In the genomic region with DNA sequence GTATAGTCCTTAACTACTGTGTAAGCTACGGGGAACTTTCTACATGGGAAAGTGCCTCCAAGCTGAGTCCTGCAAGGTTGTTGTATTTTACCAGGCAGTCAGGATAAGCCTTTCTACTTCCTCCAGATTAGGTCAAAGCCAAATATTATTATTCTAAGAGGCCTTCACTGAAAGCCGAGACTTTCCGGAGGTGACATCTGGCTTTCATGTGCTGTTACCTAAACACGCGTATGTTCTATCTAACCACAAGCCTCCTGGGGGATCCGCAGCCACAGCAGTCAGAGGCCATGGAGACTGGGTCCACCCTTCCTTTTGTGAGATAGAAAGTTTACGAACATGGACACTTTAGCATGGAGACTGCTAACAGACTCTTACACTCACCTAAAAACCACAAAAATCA, we compare ENCODE assay signal across 23 mouse cellular contexts.
DNase-seq lines count a peak whose midpoint lies in the region; ATAC-seq and TF ChIP-seq lines count a peak whose summit lies in the region.
"Had no signal": no experiment of that assay in that cellular context is flagged by ENCODE, and none has a peak within 500 bp of the region (broad histone marks: within the 10 kb centered on the region; RNA-seq: fewer than 3 reads in every experiment).

No protein-coding gene starts in this region.

- no peak overlapping the region for H3K4me3 ChIP-seq in lung, embryonic 14.5 days (ENCODE audit: low read depth, low read length)
- H3K4me3 ChIP-seq in embryonic facial prominence, embryonic 10.5 days: no peak overlapping the region
- no peak overlapping the region for H3K4me3 ChIP-seq in embryonic facial prominence, embryonic 13.5 days
- no peak overlapping the region for H3K4me3 ChIP-seq in limb, embryonic 13.5 days
- H3K4me3 ChIP-seq: left cerebral cortex, adult 2 months; midbrain, embryonic 15.5 days; neural tube, embryonic 12.5 days had no signal

- 30% methylated on average over 7 of the region's 7 CpGs for WGBS in lung, embryonic 14.5 days
- WGBS in embryonic facial prominence, embryonic 10.5 days: 42% methylated on average over 7 of the region's 7 CpGs
- whole genome bisulfite sequencing in embryonic facial prominence, embryonic 13.5 days: 29% methylated on average over 7 of the region's 7 CpGs
- WGBS in limb, embryonic 13.5 days: 27% methylated on average over 7 of the region's 7 CpGs

- no peak overlapping the region for H3K9ac ChIP-seq in lung, embryonic 14.5 days
- H3K9ac ChIP-seq in embryonic facial prominence, embryonic 13.5 days: no peak overlapping the region
- H3K9ac ChIP-seq in limb, embryonic 13.5 days: no peak overlapping the region
- H3K9ac ChIP-seq: forebrain, postnatal 0 days; liver, postnatal 0 days; midbrain, embryonic 15.5 days; neural tube, embryonic 12.5 days had no signal

- H3K27me3 ChIP-seq in lung, embryonic 14.5 days (ENCODE audit: insufficient read depth, low read length): no peaks in the 10 kb centered on the region
- H3K27me3 ChIP-seq in embryonic facial prominence, embryonic 10.5 days (replicated peaks; ENCODE audit: low read depth, poor library complexity, severe bottlenecking): no peaks in the 10 kb centered on the region
- H3K27me3 ChIP-seq in embryonic facial prominence, embryonic 13.5 days: no peaks in the 10 kb centered on the region
- H3K27me3 ChIP-seq in limb, embryonic 13.5 days: no peaks in the 10 kb centered on the region
- H3K27me3 ChIP-seq: midbrain, embryonic 15.5 days; neural tube, embryonic 12.5 days had no signal

- H3K36me3 ChIP-seq in lung, embryonic 14.5 days (ENCODE audit: insufficient read depth): peaks cover 4% of the 10 kb centered on the region; the same call in 1 of the 2 replicates
- H3K36me3 ChIP-seq in embryonic facial prominence, embryonic 10.5 days (replicated peaks): no peaks in the 10 kb centered on the region
- H3K36me3 ChIP-seq in embryonic facial prominence, embryonic 13.5 days: peaks cover 5% of the 10 kb centered on the region; the same call in 1 of the 2 replicates
- peaks cover 3% of the 10 kb centered on the region for H3K36me3 ChIP-seq in limb, embryonic 13.5 days
- H3K36me3 ChIP-seq: midbrain, embryonic 15.5 days; neural tube, embryonic 12.5 days had no signal

- peaks cover 32% of the 10 kb centered on the region for H3K4me1 ChIP-seq in lung, embryonic 14.5 days (ENCODE audit: insufficient read depth)
- peaks cover 48% of the 10 kb centered on the region for H3K4me1 ChIP-seq in embryonic facial prominence, embryonic 10.5 days
- H3K4me1 ChIP-seq in embryonic facial prominence, embryonic 13.5 days: peaks cover 42% of the 10 kb centered on the region
- peaks cover 49% of the 10 kb centered on the region for H3K4me1 ChIP-seq in limb, embryonic 13.5 days
- H3K4me1 ChIP-seq: midbrain, embryonic 15.5 days had no signal

- H3K9me3 ChIP-seq in lung, embryonic 14.5 days (ENCODE audit: low read depth, low read length): no peaks in the 10 kb centered on the region
- H3K9me3 ChIP-seq in embryonic facial prominence, embryonic 10.5 days: no peaks in the 10 kb centered on the region
- no peaks in the 10 kb centered on the region for H3K9me3 ChIP-seq in embryonic facial prominence, embryonic 13.5 days
- H3K9me3 ChIP-seq in limb, embryonic 13.5 days: no peaks in the 10 kb centered on the region
- H3K9me3 ChIP-seq: midbrain, embryonic 15.5 days; neural tube, embryonic 12.5 days had no signal

- TF ChIP-seq CTCF in lung, embryonic 14.5 days (IDR thresholded peaks at IDR 0.05; ENCODE audit: low read depth): no peak

- ATAC-seq in lung, embryonic 14.5 days (ENCODE audit: insufficient read depth): no peak
- no peak for ATAC-seq in embryonic facial prominence, embryonic 13.5 days (ENCODE audit: insufficient number of reproducible peaks, insufficient read depth, low FRiP score, low TSS enrichment, low read depth)
- ATAC-seq in limb, embryonic 13.5 days (ENCODE audit: low FRiP score, low read depth): no peak
- ATAC-seq in erythroid progenitor cell, adult 5-6 weeks (replicated peaks; ENCODE audit: low FRiP score, poor library complexity, severe bottlenecking): no peak
- ATAC-seq: activated CD4-positive, CD25-positive, alpha-beta regulatory T cell, adult 4 months; forebrain, postnatal 0 days; liver, postnatal 0 days; midbrain, embryonic 15.5 days had no signal

- peak overlapping the region; percentile 58 for H3K27ac ChIP-seq in lung, embryonic 14.5 days (ENCODE audit: low read depth)
- peak overlapping the region; percentile 57 for H3K27ac ChIP-seq in embryonic facial prominence, embryonic 10.5 days (replicated peaks)
- H3K27ac ChIP-seq in embryonic facial prominence, embryonic 13.5 days: 0 out of 2 replicates have a peak overlapping the region, but pooled peaks have one; percentile 22
- peak overlapping the region; percentile 24; the same call in 1 of the 2 replicates for H3K27ac ChIP-seq in limb, embryonic 13.5 days
- H3K27ac ChIP-seq: left cerebral cortex, adult 2 months; macrophage; midbrain, embryonic 15.5 days; neural tube, embryonic 12.5 days had no signal

- H3K4me2 ChIP-seq in lung, embryonic 14.5 days: no peak overlapping the region
- no peak overlapping the region for H3K4me2 ChIP-seq in embryonic facial prominence, embryonic 13.5 days
- 0 out of 2 replicates have a peak overlapping the region, but pooled peaks have one; percentile 1 for H3K4me2 ChIP-seq in limb, embryonic 13.5 days (replicated peaks)
- H3K4me2 ChIP-seq: liver, embryonic 11.5 days; midbrain, embryonic 15.5 days; neural tube, embryonic 12.5 days had no signal

- peak; percentile 30 for DNase-seq in lung, embryonic 14.5 days
- no peak for DNase-seq in lung, postnatal 10 days
- peak; percentile 56 for DNase-seq in embryonic facial prominence, embryonic 10.5 days (ENCODE audit: low spot score)
- DNase-seq in cerebellum, adult 11 months: no peak
- DNase-seq: adrenal gland, postnatal 10 days; cerebellum, adult 2 months; forebrain, postnatal 0 days; gastrocnemius, postnatal 36 days; kidney, adult 18-20 months; kidney, postnatal 4 days; layer of hippocampus, adult 9-11 months; liver, postnatal 0 days; right cerebral cortex, postnatal 14 days; thymus, postnatal 14 days had no signal

Comparison
In these comparisons a context has a peak if more than half of its experiments do, and no peak if none do; other contexts are left out.
1. DNase-seq: peak in lung, embryonic 14.5 days (single experiment) and embryonic facial prominence, embryonic 10.5 days (single experiment); none in lung, postnatal 10 days (single experiment) and cerebellum, adult 11 months (single experiment).
2. Peak in every context shown above with its lines, with median percentiles within 50 percentile points of each other: H3K27ac ChIP-seq.